Mouse (Mus musculus) ES-Bruce4 (cell line): Measurements from ENCODE around the gene A430078G23Rik. TPM values are rescaled to one million over a fixed set of nuclear protein-coding genes. Genes with fewer than 3 reads are reported as not detected.
A peak's percentile ranks its signal among the peaks of the same experiment; 100 is the strongest.
"Not testable (repeated sequence)": the region's sequence is repeated elsewhere in the genome, so short reads cannot be mapped to it uniquely, and the experiment has no call there.

Experiments used
- H3K27ac ChIP-seq: 2 replicates; pipeline ENCODE4 v1.5.1; 2012; ENCODE audit warnings: low read length, inconsistent platforms; ENCODE audit not compliant: insufficient read depth
- H3K27me3 ChIP-seq: 2 replicates; pipeline ENCODE4 v1.6.1; 2012; ENCODE audit warnings: mild to moderate bottlenecking, low read length, inconsistent platforms; ENCODE audit not compliant: control insufficient read depth, poor library complexity, insufficient read depth, severe bottlenecking
- H3K36me3 ChIP-seq: 2 replicates; pipeline ENCODE4 v1.6.1; 2012; ENCODE audit warnings: inconsistent platforms, mild to moderate bottlenecking, low read length, moderate library complexity; ENCODE audit not compliant: control insufficient read depth, poor library complexity, insufficient read depth, severe bottlenecking
- H3K4me1 ChIP-seq: one replicate; pipeline ENCODE4 v1.8.1; 2011; ENCODE audit warnings: low read length; ENCODE audit not compliant: control insufficient read depth, insufficient read depth
- H3K4me3 ChIP-seq: 2 replicates; pipeline ENCODE4 v1.5.1; 2011; ENCODE audit warnings: low read depth, mild to moderate bottlenecking, low read length
- H3K9ac ChIP-seq: 2 replicates; pipeline ENCODE4 v1.6.1; 2012; ENCODE audit warnings: low read depth, mild to moderate bottlenecking, inconsistent platforms; ENCODE audit not compliant: poor library complexity, severe bottlenecking
- H3K9me3 ChIP-seq: replicated peaks from 2 replicates; pipeline ENCODE4 v1.6.1; 2012; ENCODE audit warnings: mild to moderate bottlenecking, low read length, inconsistent platforms; ENCODE audit not compliant: control insufficient read depth, poor library complexity, insufficient read depth, severe bottlenecking
- CTCF ChIP-seq: IDR thresholded peaks from one replicate; pipeline ENCODE4 v1.8.1; 2011; ENCODE audit warnings: low read depth, low read length
- EP300 ChIP-seq: IDR thresholded peaks from 2 replicates; pipeline ENCODE4 v1.6.1; 2011; ENCODE audit warnings: low read depth, low read length; ENCODE audit not compliant: insufficient read depth
- POLR2A ChIP-seq: IDR thresholded peaks from one replicate; pipeline ENCODE4 v1.8.1; 2011; ENCODE audit warnings: low read length; ENCODE audit not compliant: insufficient read depth
- polyA plus RNA-seq: library from polyadenylated mRNA; stranded (reverse); fragments of >200 nt; gene quantifications from 2 replicates; pipeline ENCODE4 v1.2.4, GENCODE M21; 2011; ENCODE audit warnings: low read depth; ENCODE audit not compliant: missing spikeins, insufficient read depth, insufficient read length

A430078G23Rik gene
- polyA plus RNA-seq, 1 experiment = not detected

- TF ChIP-seq POLR2A = no peak
- TF ChIP-seq EP300 = no peak
- no peak for TF ChIP-seq CTCF
- Histone ChIP-seq H3K4me1 (no peaks in the 10 kb centered on the region), H3K9ac (no peak overlapping the region), H3K27me3 (0 out of 2 replicates have a peak, but pooled peaks cover 3% of the 10 kb centered on the region), H3K27ac (no peak overlapping the region), H3K9me3 (no peaks in the 10 kb centered on the region), H3K4me3 (no peak overlapping the region), H3K36me3 (no peaks in the 10 kb centered on the region)
Observed at GRCm38 (mm10) chr8:3330662-3331061, 22.6 kb upstream of the A430078G23Rik start.

GRCm38 (mm10) chr8:3331692-3332091, 21.5 kb upstream of the A430078G23Rik start:
- H3K27ac ChIP-seq = no peak overlapping the region
- H3K9me3 ChIP-seq = no peaks in the 10 kb centered on the region
- no peak overlapping the region for H3K4me3 ChIP-seq
- 0 out of 2 replicates have a peak, but pooled peaks cover 3% of the 10 kb centered on the region for H3K27me3 ChIP-seq
- no peak for TF ChIP-seq EP300
- no peaks in the 10 kb centered on the region for H3K36me3 ChIP-seq
- no peak overlapping the region for H3K9ac ChIP-seq
- no peaks in the 10 kb centered on the region for H3K4me1 ChIP-seq

GRCm38 (mm10) chr8:3335881-3336280, 17.3 kb upstream of the A430078G23Rik start:
- H3K9me3 ChIP-seq = peaks cover 3% of the 10 kb centered on the region; the same call in 1 of the 2 replicates
- H3K4me1 ChIP-seq = no peaks in the 10 kb centered on the region
- TF ChIP-seq CTCF = no peak
- TF ChIP-seq EP300 = no peak
- TF ChIP-seq POLR2A = no peak
- H3K36me3 ChIP-seq = no peaks in the 10 kb centered on the region
- H3K9ac ChIP-seq = no peak overlapping the region
- no peak overlapping the region for H3K27ac ChIP-seq
- no peaks in the 10 kb centered on the region for H3K27me3 ChIP-seq
- H3K4me3 ChIP-seq = no peak overlapping the region

GRCm38 (mm10) chr8:3336658-3337524, 16.3 kb upstream of the A430078G23Rik start:
- Histone ChIP-seq H3K27ac (no peak overlapping the region), H3K27me3 (no peaks in the 10 kb centered on the region), H3K9me3 (peaks cover 3% of the 10 kb centered on the region; the same call in 1 of the 2 replicates), H3K9ac (no peak overlapping the region), H3K36me3 (no peaks in the 10 kb centered on the region), H3K4me1 (no peaks in the 10 kb centered on the region), H3K4me3 (no peak overlapping the region)
- no peak for TF ChIP-seq EP300
- no peak for TF ChIP-seq POLR2A
- TF ChIP-seq CTCF = peak; percentile 84

- not testable (repeated sequence) for H3K27ac ChIP-seq, H3K9me3 ChIP-seq, H3K9ac ChIP-seq, H3K36me3 ChIP-seq, H3K4me3 ChIP-seq, H3K27me3 ChIP-seq, H3K4me1 ChIP-seq
Observed at GRCm38 (mm10) chr8:3337525-3337824, 15.7 kb upstream of the A430078G23Rik start.

- Histone ChIP-seq H3K4me1 (no peaks in the 10 kb centered on the region), H3K4me3 (no peak overlapping the region), H3K9ac (no peak overlapping the region), H3K27me3 (no peaks in the 10 kb centered on the region), H3K9me3 (peaks cover 3% of the 10 kb centered on the region; the same call in 1 of the 2 replicates), H3K36me3 (no peaks in the 10 kb centered on the region), H3K27ac (no peak overlapping the region)
- no peak for TF ChIP-seq POLR2A
- no peak for TF ChIP-seq EP300
- TF ChIP-seq CTCF = no peak
Observed at GRCm38 (mm10) chr8:3337971-3338370, 15.2 kb upstream of the A430078G23Rik start.

GRCm38 (mm10) chr8:3340711-3341110, 12.5 kb upstream of the A430078G23Rik start:
- not testable (repeated sequence) for H3K9ac ChIP-seq, H3K4me1 ChIP-seq, H3K9me3 ChIP-seq, H3K4me3 ChIP-seq, H3K27me3 ChIP-seq, H3K36me3 ChIP-seq, H3K27ac ChIP-seq
